Mouse (Mus musculus) liver, embryonic 16.5 days (tissue): ENCODE measurements around the gene Pex10. TPM values are rescaled to one million over a fixed set of nuclear protein-coding genes. Genes with fewer than 3 reads are reported as not detected.

Experiments
- ATAC-seq: fragments of 200-750 bp; cut with Nextera tagmentation; 2 replicates; pipeline ENCODE4 v1.8.0; 2017; ENCODE audit warnings: low read depth, mild to moderate bottlenecking, moderate number of reproducible peaks, moderate library complexity
- H3K27ac ChIP-seq: fragments of 300-500 bp; sonication (generic); 2 replicates; pipeline ENCODE4 v1.5.1; 2014; ENCODE audit warnings: mild to moderate bottlenecking, low read length
- H3K27me3 ChIP-seq: fragments of 300-500 bp; sonication (generic); 2 replicates; pipeline ENCODE4 v1.6.1; 2014; ENCODE audit warnings: low read depth, low read length, mixed read lengths; ENCODE audit not compliant: control insufficient read depth, insufficient read depth
- H3K36me3 ChIP-seq: fragments of 300-500 bp; sonication (generic); 2 replicates; pipeline ENCODE4 v1.6.1; 2014; ENCODE audit warnings: mild to moderate bottlenecking; ENCODE audit not compliant: control insufficient read depth, insufficient read depth
- H3K4me1 ChIP-seq: fragments of 300-500 bp; sonication (generic); 2 replicates; pipeline ENCODE4 v1.6.1; 2014; ENCODE audit warnings: low read depth, low read length, mixed read lengths; ENCODE audit not compliant: control insufficient read depth
- H3K4me2 ChIP-seq: fragments of 300-500 bp; sonication (generic); 2 replicates; pipeline ENCODE4 v1.6.1; 2014; ENCODE audit warnings: low read depth, low read length, mixed read lengths
- H3K4me3 ChIP-seq: fragments of 300-500 bp; sonication (generic); 2 replicates; pipeline ENCODE4 v1.5.1; 2014; ENCODE audit warnings: low read depth, mild to moderate bottlenecking, low read length
- H3K9ac ChIP-seq: fragments of 300-500 bp; sonication (generic); 2 replicates; pipeline ENCODE4 v1.6.1; 2014; ENCODE audit warnings: low read depth, low read length
- H3K9me3 ChIP-seq: fragments of 300-500 bp; sonication (generic); replicated peaks from 2 replicates; pipeline ENCODE4 v1.6.1; 2016; ENCODE audit warnings: low read length; ENCODE audit not compliant: control insufficient read depth
- WGBS: fragments of 180-500 bp; shearing (Covaris S2); extraction: QIAGEN DNeasy Blood & Tissue Kit; methylation state at CpG from one replicate; pipeline ENCODE4 v1.1.7; 2014; ENCODE audit not compliant: insufficient replicate concordance; 5-methylcytosine and 5-hydroxymethylcytosine counted together
- polyA plus RNA-seq: library from polyadenylated mRNA; unstranded; fragments of >200 nt; fragmentation: Nextera tagmentation; extraction: Ambion mirVana; gene quantifications from 2 replicates; pipeline ENCODE4 v1.2.1, GENCODE M21; 2015

Pex10 gene
- polyA plus RNA-seq, 1 experiment from 2014 or later, result 8.9 TPM

DNA sequence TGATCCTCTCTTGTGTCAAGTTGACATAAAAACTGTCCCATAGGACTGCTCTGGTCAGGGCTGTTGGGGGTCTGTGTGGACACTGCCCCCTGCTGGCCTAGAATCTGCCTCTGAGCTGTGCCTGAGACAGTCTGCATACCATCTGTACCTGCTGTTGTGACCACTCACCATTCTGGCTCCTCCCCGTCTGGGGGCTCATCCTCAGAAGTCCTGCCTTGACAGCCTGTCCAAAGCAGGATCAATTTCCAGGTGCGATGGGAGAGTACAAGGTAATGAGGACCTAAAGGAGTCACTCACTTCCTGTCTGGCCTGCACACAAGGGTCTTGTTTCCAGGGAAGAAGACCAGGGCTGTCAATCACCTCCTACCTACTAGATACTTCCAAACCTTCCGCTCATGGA is 27.7 kb downstream of the Pex10 start:
- H3K9me3 ChIP-seq, result no peaks in the 10 kb centered on the region

DNA sequence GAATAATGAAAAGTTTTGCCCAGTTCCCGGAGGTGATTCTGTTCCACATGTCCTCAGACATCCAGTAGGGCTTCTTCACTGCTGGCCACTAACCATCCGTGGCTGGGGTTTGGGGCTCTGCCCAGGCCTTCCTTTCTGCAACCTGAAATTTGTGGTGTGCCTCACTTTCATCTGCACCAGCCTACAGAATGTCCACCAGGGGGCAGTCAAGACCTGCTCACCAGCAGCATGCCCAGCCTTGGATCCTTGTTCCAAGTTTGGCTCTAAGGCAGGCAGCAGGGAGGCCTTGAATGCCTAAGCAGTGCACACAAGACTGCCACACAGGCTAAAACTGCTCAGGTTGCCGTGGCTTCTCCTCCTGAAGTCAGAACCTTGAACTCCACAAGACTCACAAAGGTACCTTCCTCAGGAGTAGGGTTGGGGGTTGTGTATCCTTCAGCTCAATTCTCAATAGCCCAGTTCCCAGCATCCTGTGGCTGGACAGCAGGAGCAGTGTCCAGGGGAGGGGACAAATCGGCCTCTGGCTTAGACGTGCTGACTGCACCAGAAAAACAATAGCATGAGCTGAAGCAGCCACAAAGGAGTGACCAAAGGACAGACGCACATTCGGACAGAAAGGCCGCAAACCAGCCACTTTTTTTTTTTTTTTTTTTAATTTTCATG is 28.6 kb downstream of the Pex10 start:
- Histone ChIP-seq H3K27me3 (no peaks in the 10 kb centered on the region), H3K4me2 (no peak overlapping the region), H3K9me3 (no peaks in the 10 kb centered on the region), H3K36me3 (no peaks in the 10 kb centered on the region), H3K9ac (no peak overlapping the region), H3K4me3 (no peak overlapping the region), H3K4me1 (no peaks in the 10 kb centered on the region), H3K27ac (no peak overlapping the region)
- peak; percentile 56 for ATAC-seq
- 41% methylated on average over 8 of the region's 8 CpGs for WGBS

More for the DNA sequence above, 27.7 kb downstream of the Pex10 start:
- WGBS, result 70% methylated on average over 3 of the region's 3 CpGs
- H3K36me3 ChIP-seq, result no peaks in the 10 kb centered on the region
- H3K4me1 ChIP-seq, result no peaks in the 10 kb centered on the region
- H3K27ac ChIP-seq, result no peak overlapping the region
- no peaks in the 10 kb centered on the region for H3K27me3 ChIP-seq
- no peak overlapping the region for H3K4me2 ChIP-seq
- no peak overlapping the region for H3K9ac ChIP-seq
- peak; percentile 47; the same call in 1 of the 2 replicates for ATAC-seq
- H3K4me3 ChIP-seq, result no peak overlapping the region

DNA sequence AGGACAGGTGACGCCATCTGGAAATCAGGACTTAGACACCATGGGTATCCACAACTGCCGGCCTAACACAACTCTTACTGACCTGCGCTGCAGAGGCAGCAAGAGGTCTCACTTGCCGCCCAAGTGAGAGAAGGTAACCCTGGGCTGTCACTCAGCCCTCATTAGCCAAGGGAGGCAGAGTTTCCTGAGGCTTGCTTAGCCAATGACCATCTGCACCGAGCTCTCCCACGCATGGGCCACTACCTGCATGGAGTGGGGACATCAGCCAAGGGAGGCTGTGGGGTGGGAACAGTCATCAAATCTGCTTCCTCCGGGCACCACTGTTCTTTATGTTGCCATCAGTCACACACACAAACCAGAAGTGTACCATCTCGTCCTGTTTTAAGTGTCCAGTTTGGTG is 29.2 kb downstream of the Pex10 start:
- Histone ChIP-seq H3K4me2 (no peak overlapping the region), H3K27me3 (no peaks in the 10 kb centered on the region), H3K4me3 (no peak overlapping the region), H3K9ac (no peak overlapping the region), H3K27ac (no peak overlapping the region), H3K36me3 (no peaks in the 10 kb centered on the region), H3K4me1 (no peaks in the 10 kb centered on the region), H3K9me3 (no peaks in the 10 kb centered on the region)
- ATAC-seq, result no peak
- WGBS, result 73% methylated on average over 8 of the region's 8 CpGs

DNA sequence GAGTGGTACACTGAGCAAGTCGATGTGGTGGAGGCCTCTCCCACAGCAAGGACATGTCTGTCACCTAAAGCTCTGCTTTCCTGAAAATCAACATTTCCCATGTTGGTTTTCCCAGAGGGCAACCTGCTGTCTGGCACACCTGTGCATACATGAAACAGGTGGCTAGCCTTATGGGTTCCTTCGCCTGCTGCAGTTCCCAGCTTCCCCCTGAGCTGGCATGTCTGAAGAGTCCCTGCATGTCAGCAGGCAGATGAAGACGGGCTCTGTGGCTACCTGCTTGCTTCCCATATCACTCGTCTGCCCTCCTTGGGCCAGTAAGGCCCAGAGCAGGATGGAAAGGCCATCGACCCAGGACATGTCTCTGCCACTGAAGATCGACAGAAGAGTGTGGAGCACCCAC is 30.6 kb downstream of the Pex10 start:
- H3K27me3 ChIP-seq, result no peaks in the 10 kb centered on the region
- no peaks in the 10 kb centered on the region for H3K9me3 ChIP-seq
- H3K4me3 ChIP-seq, result no peak overlapping the region
- no peak overlapping the region for H3K9ac ChIP-seq
- 52% methylated on average over 6 of the region's 6 CpGs for WGBS
- no peaks in the 10 kb centered on the region for H3K4me1 ChIP-seq
- ATAC-seq, result no peak
- H3K27ac ChIP-seq, result no peak overlapping the region
- H3K4me2 ChIP-seq, result no peak overlapping the region
- no peaks in the 10 kb centered on the region for H3K36me3 ChIP-seq

DNA sequence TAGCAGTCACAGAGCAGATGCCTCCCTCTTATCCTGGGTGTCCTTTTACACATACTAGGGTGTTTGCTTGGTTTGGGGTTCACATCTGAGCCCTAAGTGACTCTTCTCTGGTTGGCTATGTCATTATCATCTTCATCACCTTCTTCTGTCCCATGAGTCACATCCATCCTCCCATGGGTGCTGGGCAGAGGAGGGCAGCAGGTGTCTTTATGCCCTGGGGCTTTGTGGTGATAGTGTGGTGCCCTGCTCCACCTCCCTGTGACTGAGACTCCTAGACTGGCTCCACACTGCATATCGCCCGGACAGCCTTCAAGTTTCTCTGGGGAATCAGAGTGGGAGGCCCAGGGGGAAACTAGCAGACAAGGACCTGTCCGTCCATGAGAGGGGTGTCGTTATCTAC is 31.8 kb downstream of the Pex10 start:
- no peak overlapping the region for H3K4me3 ChIP-seq
- no peaks in the 10 kb centered on the region for H3K9me3 ChIP-seq
- H3K27ac ChIP-seq, result no peak overlapping the region
- no peak overlapping the region for H3K9ac ChIP-seq
- no peak overlapping the region for H3K4me2 ChIP-seq
- H3K27me3 ChIP-seq, result no peaks in the 10 kb centered on the region
- no peak for ATAC-seq
- no peaks in the 10 kb centered on the region for H3K4me1 ChIP-seq
- H3K36me3 ChIP-seq, result no peaks in the 10 kb centered on the region
- WGBS, result 53% methylated on average over 4 of the region's 4 CpGs

DNA sequence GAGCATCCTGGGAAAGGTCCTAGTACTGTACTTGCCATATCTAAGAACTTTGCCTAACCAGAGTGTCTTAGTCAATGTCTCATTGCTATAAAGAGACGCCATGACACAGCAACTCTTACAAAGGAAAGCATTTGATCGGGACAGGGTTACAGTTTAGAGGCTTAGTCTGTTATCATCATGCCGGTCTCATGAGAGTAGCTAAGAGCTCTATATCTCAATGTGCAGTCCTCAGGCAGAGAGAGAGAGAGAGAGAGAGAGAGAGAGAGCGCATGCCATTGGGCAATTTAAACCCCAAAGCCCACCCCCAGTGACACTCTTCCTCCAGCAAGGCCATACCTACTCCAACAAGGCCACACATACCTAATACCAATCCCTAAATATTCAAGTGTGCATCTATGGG is 41.1 kb downstream of the Pex10 start:
- 30% methylated on average over 4 of the region's 4 CpGs for WGBS
- ATAC-seq, result peak; percentile 51
- Histone ChIP-seq H3K4me2 (no peak overlapping the region), H3K36me3 (no peaks in the 10 kb centered on the region), H3K4me3 (no peak overlapping the region), H3K27ac (no peak overlapping the region), H3K27me3 (no peaks in the 10 kb centered on the region), H3K9ac (no peak overlapping the region), H3K4me1 (no peaks in the 10 kb centered on the region), H3K9me3 (no peaks in the 10 kb centered on the region)

DNA sequence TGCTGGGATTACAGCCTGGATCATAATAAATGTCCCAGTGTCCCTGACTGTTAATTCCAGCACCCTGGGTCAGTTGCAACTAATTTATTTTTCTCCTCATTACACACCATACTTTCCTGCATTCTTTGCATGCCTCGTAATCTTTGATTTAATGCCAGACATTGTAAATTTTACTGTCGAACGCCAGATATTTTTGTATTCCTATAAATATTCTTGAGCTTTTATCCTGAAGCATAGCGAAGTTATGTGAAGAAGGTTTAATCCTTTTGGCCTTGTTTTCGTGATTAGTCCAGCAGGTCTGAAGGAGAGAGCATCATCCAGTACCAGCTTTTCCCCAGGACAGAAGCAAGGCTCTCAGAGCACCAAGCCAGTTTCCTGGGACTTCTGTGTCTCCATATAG is 42.7 kb downstream of the Pex10 start:
- no peaks in the 10 kb centered on the region for H3K9me3 ChIP-seq
- H3K4me1 ChIP-seq, result no peaks in the 10 kb centered on the region
- H3K36me3 ChIP-seq, result no peaks in the 10 kb centered on the region
- H3K9ac ChIP-seq, result no peak overlapping the region
- WGBS, result 74% methylated on average over 5 of the region's 5 CpGs
- no peak overlapping the region for H3K4me3 ChIP-seq
- no peak overlapping the region for H3K4me2 ChIP-seq
- no peak overlapping the region for H3K27ac ChIP-seq
- ATAC-seq, result no peak
- H3K27me3 ChIP-seq, result no peaks in the 10 kb centered on the region

DNA sequence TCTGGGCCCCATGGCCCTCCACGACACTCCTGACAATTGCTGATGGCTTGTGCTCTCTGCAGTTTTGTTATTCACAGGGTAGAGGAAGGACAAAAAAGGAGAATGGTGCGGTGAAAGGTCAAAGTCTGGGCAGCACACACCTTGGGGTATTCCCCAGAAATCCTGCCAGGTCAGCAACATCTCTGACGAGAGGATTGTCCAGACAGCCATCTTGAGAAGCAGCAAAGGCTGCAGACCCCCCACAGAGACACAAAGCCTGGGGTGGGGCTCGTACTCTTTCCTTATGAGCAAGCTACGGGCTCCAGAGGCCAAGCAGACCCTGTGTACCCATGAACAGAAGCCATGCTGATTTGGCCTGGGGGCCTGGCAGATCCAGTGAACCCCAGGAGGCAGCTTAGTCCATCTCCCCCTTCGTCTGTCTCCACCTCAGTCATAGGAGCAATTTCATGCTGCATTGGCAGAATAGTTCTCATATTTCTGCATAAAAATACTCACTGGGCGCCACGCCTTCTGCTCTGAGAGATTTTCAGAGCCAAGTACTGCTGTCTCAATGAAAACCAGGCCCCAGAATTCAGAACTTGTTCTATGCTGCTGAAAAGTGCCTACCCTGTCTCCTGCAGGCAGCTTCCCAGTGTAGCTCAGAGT is 47.1 kb downstream of the Pex10 start:
- Histone ChIP-seq H3K4me3 (no peak overlapping the region), H3K4me1 (peaks cover 11% of the 10 kb centered on the region), H3K36me3 (no peaks in the 10 kb centered on the region), H3K9ac (no peak overlapping the region), H3K9me3 (no peaks in the 10 kb centered on the region), H3K4me2 (no peak overlapping the region), H3K27ac (no peak overlapping the region), H3K27me3 (no peaks in the 10 kb centered on the region)
- 61% methylated on average over 8 of the region's 8 CpGs for WGBS
- ATAC-seq, result no peak

DNA sequence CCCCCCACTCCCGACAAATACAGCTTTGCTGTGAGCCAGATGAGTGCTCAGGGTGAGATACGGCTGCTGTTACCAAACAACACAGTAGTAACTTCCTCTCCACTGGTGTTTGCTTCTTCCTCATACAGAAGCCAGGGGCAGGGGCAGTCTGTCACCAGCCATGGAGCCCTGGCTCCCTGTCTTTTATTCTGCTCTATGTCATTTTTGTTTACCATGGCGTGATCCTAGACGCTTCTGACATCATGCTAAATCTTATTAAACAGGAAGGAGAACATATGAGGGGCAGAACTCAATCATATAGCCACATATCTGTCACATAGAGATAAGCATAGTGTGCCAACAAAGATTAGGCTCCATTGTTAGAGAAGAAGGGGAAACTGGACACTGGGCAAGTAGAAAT is 49.8 kb downstream of the Pex10 start:
- H3K4me3 ChIP-seq, result no peak overlapping the region
- WGBS, result 35% methylated on average over 4 of the region's 4 CpGs
- no peak overlapping the region for H3K4me2 ChIP-seq
- no peaks in the 10 kb centered on the region for H3K27me3 ChIP-seq
- H3K9ac ChIP-seq, result no peak overlapping the region
- peaks cover 30% of the 10 kb centered on the region for H3K4me1 ChIP-seq
- no peaks in the 10 kb centered on the region for H3K9me3 ChIP-seq
- no peak for ATAC-seq
- H3K36me3 ChIP-seq, result no peaks in the 10 kb centered on the region
- H3K27ac ChIP-seq, result no peak overlapping the region
